Mouse (Mus musculus) CH12.LX (cell line): ENCODE data around the gene Nudt5.
A peak's percentile ranks its signal among the peaks of the same experiment; 100 is the strongest.

Experiments
- CHD1 ChIP-seq: IDR thresholded peaks from 2 replicates; pipeline ENCODE4 v1.6.1; 2012; ENCODE audit warnings: low read depth, low read length, improper control_type of control experiment, inconsistent platforms
- CTCF ChIP-seq, 2 experiments: IDR thresholded peaks in 1 of 2; conservative IDR thresholded peaks in 1 of 2; 2 replicates each; pipeline ENCODE4 v1.5.1; 2011 to 2012; ENCODE audit warnings: low read depth in 2 of 2, low read length in 2 of 2, improper control_type of control experiment in 1 of 2, inconsistent platforms in 1 of 2, mild to moderate bottlenecking in 1 of 2, moderate library complexity in 1 of 2
- ETS1 ChIP-seq: conservative IDR thresholded peaks from 2 replicates; pipeline ENCODE4 v1.6.1; 2012; ENCODE audit warnings: low read depth, mild to moderate bottlenecking, inconsistent platforms, low read length, improper control_type of control experiment, moderate library complexity
- USF1 ChIP-seq: IDR thresholded peaks from 2 replicates; pipeline ENCODE4 v1.6.1; 2014; ENCODE audit warnings: low read depth, mild to moderate bottlenecking, inconsistent platforms, low read length, improper control_type of control experiment
- ZNF384 ChIP-seq: IDR thresholded peaks from 2 replicates; pipeline ENCODE4 v1.6.1; 2012; ENCODE audit warnings: low read depth, low read length, improper control_type of control experiment, inconsistent platforms

DNA sequence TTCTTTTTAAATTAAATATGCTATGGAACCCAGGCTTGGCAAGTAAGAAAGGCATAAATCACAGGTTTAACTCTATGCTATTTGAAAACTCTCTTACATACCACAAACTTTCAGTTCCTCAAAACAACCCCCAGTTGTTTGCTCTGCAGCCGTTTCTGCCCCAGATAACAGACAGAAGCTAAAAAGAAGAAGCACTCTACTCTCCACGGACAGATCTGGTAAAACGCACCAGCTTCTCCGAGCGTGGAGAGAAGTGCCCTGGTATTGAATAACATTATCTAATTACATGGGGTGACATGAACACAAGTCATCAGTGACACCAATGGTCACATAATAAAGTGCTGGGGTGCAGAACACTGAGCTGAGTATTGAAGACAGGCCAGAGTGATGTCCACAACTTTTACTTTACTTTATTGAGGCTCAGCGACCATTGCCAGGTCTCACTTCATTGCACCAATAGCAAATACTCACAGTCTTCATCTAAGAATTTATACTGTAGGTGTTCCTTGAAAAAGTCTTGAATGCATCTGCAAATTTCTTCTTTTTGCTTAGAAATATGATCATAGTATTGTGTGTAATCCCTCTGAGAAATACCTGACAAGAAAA lies 40.3 kb upstream of the Nudt5 start:
- TF ChIP-seq ZNF384 = no peak
- peak; percentile 72 for TF ChIP-seq ETS1
- TF ChIP-seq USF1 = no peak
- no peak; a peak in 1 of 4 replicates for TF ChIP-seq CTCF (conservative IDR thresholded peaks at IDR 0.05 in 1 of 2, IDR thresholded peaks at IDR 0.05 in 1 of 2; ENCODE audit: low read depth in 2 of 2, low read length in 2 of 2)
- TF ChIP-seq CHD1 = 0 out of 2 replicates have a peak, but pooled peaks have one; percentile 78
